ENCODE assay signal across 32 mouse cellular contexts in the genomic region with DNA sequence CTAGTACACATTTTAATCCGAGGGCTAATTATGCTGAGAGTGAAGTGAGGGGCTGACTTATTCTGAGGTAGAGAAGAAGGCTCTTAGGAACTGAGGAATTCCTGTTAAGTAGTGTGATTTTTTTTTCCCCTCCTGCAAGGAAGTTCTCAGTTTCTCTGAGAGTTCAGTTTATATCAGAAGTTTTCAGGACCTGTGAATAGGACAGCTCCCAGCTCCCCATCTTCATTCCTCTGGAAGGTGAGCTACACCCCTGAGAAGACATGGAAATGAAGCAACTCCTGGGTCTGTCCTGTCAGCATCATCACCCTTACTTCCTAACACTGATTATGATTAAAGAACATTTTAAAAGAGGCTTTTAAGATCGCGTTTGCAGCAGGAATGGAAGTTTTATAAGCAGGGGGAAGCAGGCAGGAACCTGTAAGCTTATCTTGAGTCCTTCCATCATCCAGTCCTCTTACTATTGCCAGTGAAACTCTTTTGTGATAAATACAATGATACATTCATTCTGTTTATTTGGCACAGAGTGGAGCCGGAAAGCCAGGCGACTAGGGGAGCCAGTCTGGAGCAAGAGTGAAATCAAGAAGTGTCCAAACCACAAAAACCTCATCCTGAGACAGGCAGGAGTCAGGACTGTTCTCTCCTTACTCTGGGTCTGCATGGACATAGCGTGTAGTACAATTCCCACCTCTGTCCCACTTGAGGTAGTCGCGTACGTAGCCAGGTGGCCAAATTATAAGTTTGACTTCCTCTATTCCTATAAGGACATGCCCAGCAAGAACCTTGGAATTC. TPM values are rescaled to one million over a fixed set of nuclear protein-coding genes. Genes with fewer than 3 reads are reported as not detected.
DNase-seq lines count a peak whose midpoint lies in the region; ATAC-seq and TF ChIP-seq lines count a peak whose summit lies in the region.
"Had no signal": no experiment of that assay in that cellular context is flagged by ENCODE, and none has a peak within 500 bp of the region (broad histone marks: within the 10 kb centered on the region; RNA-seq: fewer than 3 reads in every experiment).

No protein-coding gene starts in this region.

- TF ChIP-seq POLR2A in MEL (IDR thresholded peaks at IDR 0.05; ENCODE audit: control insufficient read depth in 1 of 2, insufficient read depth in 1 of 2, low read depth in 1 of 2, low read length in 2 of 2, poor library complexity in 1 of 2) = no peak

- H3K27me3 ChIP-seq in hindbrain, embryonic 11.5 days (ENCODE audit: control insufficient read depth, insufficient read depth, low read length) = no peaks in the 10 kb centered on the region
- no peaks in the 10 kb centered on the region for H3K27me3 ChIP-seq in hindbrain, embryonic 12.5 days
- peaks cover 1 to 4% of the 10 kb centered on the region in 2 experiments for H3K27me3 ChIP-seq in MEL (ENCODE audit: control insufficient read depth in 1 of 2, insufficient read depth in 2 of 2, low read length in 2 of 2)
- H3K27me3 ChIP-seq: embryonic facial prominence, embryonic 15.5 days; forebrain, embryonic 12.5 days; lung, embryonic 15.5 days; neural tube, embryonic 15.5 days; Patski had no signal

- H3K4me3 ChIP-seq in hindbrain, embryonic 11.5 days (ENCODE audit: low read depth, low read length) = no peak overlapping the region
- no peak overlapping the region for H3K4me3 ChIP-seq in hindbrain, embryonic 12.5 days
- no peak overlapping the region for H3K4me3 ChIP-seq in MEL (ENCODE audit: control insufficient read depth in 1 of 2, insufficient read depth in 1 of 2, low read depth in 2 of 2, low read length in 2 of 2)
- H3K4me3 ChIP-seq: embryonic facial prominence, embryonic 15.5 days; forebrain, embryonic 12.5 days; layer of hippocampus, adult 2 months; lung, embryonic 15.5 days; megakaryocyte, embryonic 14.5 days; neural tube, embryonic 15.5 days had no signal

- H3K9me3 ChIP-seq in hindbrain, embryonic 11.5 days (ENCODE audit: control insufficient read depth, low read length) = no peaks in the 10 kb centered on the region
- no peaks in the 10 kb centered on the region for H3K9me3 ChIP-seq in hindbrain, embryonic 12.5 days (replicated peaks)
- H3K9me3 ChIP-seq in MEL (replicated peaks; ENCODE audit: insufficient read depth, low read length) = no peaks in the 10 kb centered on the region
- H3K9me3 ChIP-seq: embryonic facial prominence, embryonic 15.5 days; forebrain, embryonic 12.5 days; lung, embryonic 15.5 days; megakaryocyte, embryonic 14.5 days; neural tube, embryonic 15.5 days had no signal

- no peak overlapping the region for H3K27ac ChIP-seq in hindbrain, embryonic 11.5 days (ENCODE audit: low read depth, low read length)
- no peak overlapping the region for H3K27ac ChIP-seq in hindbrain, embryonic 12.5 days
- no peak overlapping the region for H3K27ac ChIP-seq in MEL (ENCODE audit: control insufficient read depth, low read depth, low read length)
- H3K27ac ChIP-seq: embryonic facial prominence, embryonic 15.5 days; forebrain, embryonic 12.5 days; hindbrain, embryonic 14.5 days; layer of hippocampus, adult 2 months; liver, embryonic 14.5 days; lung, embryonic 15.5 days; neural tube, embryonic 15.5 days had no signal

- 72% methylated on average over 9 of the region's 9 CpGs for WGBS in hindbrain, embryonic 11.5 days
- 73% methylated on average over 9 of the region's 9 CpGs for WGBS in hindbrain, embryonic 12.5 days

- H3K36me3 ChIP-seq in hindbrain, embryonic 11.5 days (ENCODE audit: control insufficient read depth, insufficient read depth, low read length) = no peaks in the 10 kb centered on the region
- H3K36me3 ChIP-seq in hindbrain, embryonic 12.5 days = no peaks in the 10 kb centered on the region
- H3K36me3 ChIP-seq in MEL (ENCODE audit: control insufficient read depth in 1 of 2, insufficient read depth in 2 of 2, low read length in 2 of 2) = no peaks in the 10 kb centered on the region
- H3K36me3 ChIP-seq: embryonic facial prominence, embryonic 15.5 days; forebrain, embryonic 12.5 days; lung, embryonic 15.5 days; neural tube, embryonic 15.5 days had no signal

- no peaks in the 10 kb centered on the region; the same call in 1 of the 2 replicates for H3K4me1 ChIP-seq in hindbrain, embryonic 11.5 days (replicated peaks; ENCODE audit: control insufficient read depth, insufficient read depth, low read length)
- no peaks in the 10 kb centered on the region; the same call in 1 of the 2 replicates for H3K4me1 ChIP-seq in hindbrain, embryonic 12.5 days
- H3K4me1 ChIP-seq in MEL (ENCODE audit: control insufficient read depth in 1 of 2, insufficient read depth in 2 of 2, low read length in 2 of 2) = no peaks in the 10 kb centered on the region
- H3K4me1 ChIP-seq: embryonic facial prominence, embryonic 15.5 days; forebrain, embryonic 12.5 days; lung, embryonic 15.5 days; neural tube, embryonic 15.5 days had no signal

- H3K9ac ChIP-seq in hindbrain, embryonic 11.5 days (ENCODE audit: low read depth, low read length) = no peak overlapping the region
- H3K9ac ChIP-seq in hindbrain, embryonic 12.5 days = no peak overlapping the region
- H3K9ac ChIP-seq in MEL (ENCODE audit: control insufficient read depth, low read depth, low read length, poor library complexity, severe bottlenecking) = no peak overlapping the region
- H3K9ac ChIP-seq: embryonic facial prominence, embryonic 15.5 days; forebrain, embryonic 12.5 days; hindbrain, embryonic 14.5 days; liver, embryonic 14.5 days; lung, embryonic 15.5 days; neural tube, embryonic 15.5 days had no signal

- ATAC-seq in hindbrain, embryonic 11.5 days (ENCODE audit: low FRiP score) = no peak
- ATAC-seq in hindbrain, embryonic 12.5 days (ENCODE audit: low FRiP score) = no peak
- ATAC-seq in granulocyte monocyte progenitor cell, adult 5-6 weeks (replicated peaks; ENCODE audit: poor library complexity, severe bottlenecking) = peak; percentile 78
- ATAC-seq in CD4-positive, CD25-positive, alpha-beta regulatory T cell, adult 4 months = no peak
- ATAC-seq: intestine, postnatal 0 days; Patski had no signal

- TF ChIP-seq EP300 in MEL (IDR thresholded peaks at IDR 0.05; ENCODE audit: low read depth in 1 of 2, low read length in 2 of 2) = no peak

- no peak for TF ChIP-seq CTCF in MEL (IDR thresholded peaks at IDR 0.05 in 2 of 3, conservative IDR thresholded peaks at IDR 0.05 in 1 of 3; ENCODE audit: control insufficient read depth in 1 of 3, insufficient read depth in 1 of 3, low read depth in 2 of 3, low read length in 3 of 3, poor library complexity in 1 of 3, severe bottlenecking in 1 of 3)

- no peak overlapping the region for H3K4me2 ChIP-seq in hindbrain, embryonic 11.5 days (replicated peaks; ENCODE audit: low read depth, low read length)
- H3K4me2 ChIP-seq in hindbrain, embryonic 12.5 days (replicated peaks) = no peak overlapping the region
- H3K4me2 ChIP-seq: embryonic facial prominence, embryonic 15.5 days; forebrain, embryonic 12.5 days; heart, embryonic 11.5 days; hindbrain, embryonic 14.5 days; lung, embryonic 15.5 days; neural tube, embryonic 15.5 days had no signal

- peak; percentile 10 for DNase-seq in hindbrain, embryonic 11.5 days (ENCODE audit: low spot score)
- peak; percentile 29 for DNase-seq in MEL (ENCODE audit: low read depth, low spot score)
- peak; percentile 34 for DNase-seq in embryo, embryonic 10.5 days (ENCODE audit: low spot score)
- DNase-seq in ovary, adult 18-20 months (ENCODE audit: low spot score) = no peak
- DNase-seq in urinary bladder, postnatal 10 days (ENCODE audit: low spot score) = no peak
- DNase-seq: adrenal gland, postnatal 10 days; cerebellum, adult 11 months; cerebellum, adult 9-10 months; cerebellum, postnatal 36 days; gastrocnemius, postnatal 25 days; heart, adult 18-20 months; heart, postnatal 36 days; kidney, adult 9 months; kidney, postnatal 36 days; liver; midbrain, embryonic 14.5 days; spleen, adult 18-20 months; thymus, postnatal 25 days had no signal

- no peak for TF ChIP-seq RAD21 in MEL (IDR thresholded peaks at IDR 0.05; ENCODE audit: low read depth, low read length)

- no peaks in the 10 kb centered on the region for H3K79me2 ChIP-seq in MEL (ENCODE audit: control insufficient read depth, insufficient read depth, low read length, poor library complexity)

TF ChIP-seq in MEL, 35 proteins besides CTCF, POLR2A, EP300 and RAD21:
- TF ChIP-seq TBP (IDR thresholded peaks at IDR 0.05; ENCODE audit: low read depth, low read length) (no peak), ZNF384 (IDR thresholded peaks at IDR 0.05; ENCODE audit: low read depth, low read length) (no peak), CHD2 (IDR thresholded peaks at IDR 0.05; ENCODE audit: low read length) (no peak), USF1 (IDR thresholded peaks at IDR 0.05; ENCODE audit: low read depth, low read length) (no peak), MAZ (IDR thresholded peaks at IDR 0.05; ENCODE audit: low read depth, low read length) (no peak), ZMIZ1 (IDR thresholded peaks at IDR 0.05; ENCODE audit: low read depth, low read length) (no peak), MYB (IDR thresholded peaks at IDR 0.05; ENCODE audit: low read depth, low read length) (no peak), HCFC1 (IDR thresholded peaks at IDR 0.05; ENCODE audit: low read depth, low read length) (no peak), BHLHE40 (IDR thresholded peaks at IDR 0.05; ENCODE audit: borderline replicate concordance, low read depth, low read length) (no peak), SMC3 (IDR thresholded peaks at IDR 0.05; ENCODE audit: low read depth, low read length) (no peak), MAFK (IDR thresholded peaks at IDR 0.05; ENCODE audit: borderline replicate concordance, low read depth, low read length) (no peak)

RNA-seq across cellular contexts. Expression of a gene that starts 37.3 kb away (rescaled TPM):
- polyA plus RNA-seq in hindbrain, embryonic 11.5 days (2014; fragmentation: Nextera tagmentation; extraction: Ambion mirVana) = 14.6 and 15.4 TPM in 2 replicates
- 12.2 and 13.2 TPM in 2 replicates for polyA plus RNA-seq in hindbrain, embryonic 12.5 days (2016; fragmentation: Nextera tagmentation; extraction: Ambion mirVana)
- 2.5 and 3.1 TPM in 2 replicates for total RNA-seq in MEL (2012; rRNA removed)
- polyA plus RNA-seq in MEL (2012; ENCODE audit: insufficient read depth in 1 of 2, insufficient read length in 2 of 2, low read depth in 1 of 2, low replicate concordance in 2 of 2, missing spikeins in 1 of 2) = 10 to 100 TPM in 1 of 2 experiments, 1 to 10 TPM in 1; 3.1 to 22.0 TPM
- 15.9 and 18.2 TPM in 2 replicates for total RNA-seq in granulocyte monocyte progenitor cell, adult 5-6 weeks (2014; fragmentation: Nextera tagmentation)
- 24.8 and 39.9 TPM in 2 replicates for total RNA-seq in granulocyte monocyte progenitor cell, adult 5-6 weeks (2017)
- 10 to 100 TPM; 13.0 to 15.9 TPM for polyA plus RNA-seq in CD4-positive, CD25-positive, alpha-beta regulatory T cell, adult 4 months (2017; shearing (Covaris generic))

Comparison
In these comparisons a context has a peak if more than half of its experiments do, and no peak if none do; other contexts are left out.
1. DNase-seq: peak in hindbrain, embryonic 11.5 days (single experiment), MEL (single experiment) and embryo, embryonic 10.5 days (single experiment); none in ovary, adult 18-20 months (single experiment) and urinary bladder, postnatal 10 days (single experiment).